Mouse (Mus musculus) mature B cell (primary cell): Measurements from ENCODE around the gene Ascl2.

ENCODE experiments used
- in situ Hi-C: fragments of 300-500 bp; cut with MboI; formaldehyde crosslinking; loops from 2 replicates; pipeline ENCODE4 v1.14.3; 2019

Gene Ascl2

DNA sequence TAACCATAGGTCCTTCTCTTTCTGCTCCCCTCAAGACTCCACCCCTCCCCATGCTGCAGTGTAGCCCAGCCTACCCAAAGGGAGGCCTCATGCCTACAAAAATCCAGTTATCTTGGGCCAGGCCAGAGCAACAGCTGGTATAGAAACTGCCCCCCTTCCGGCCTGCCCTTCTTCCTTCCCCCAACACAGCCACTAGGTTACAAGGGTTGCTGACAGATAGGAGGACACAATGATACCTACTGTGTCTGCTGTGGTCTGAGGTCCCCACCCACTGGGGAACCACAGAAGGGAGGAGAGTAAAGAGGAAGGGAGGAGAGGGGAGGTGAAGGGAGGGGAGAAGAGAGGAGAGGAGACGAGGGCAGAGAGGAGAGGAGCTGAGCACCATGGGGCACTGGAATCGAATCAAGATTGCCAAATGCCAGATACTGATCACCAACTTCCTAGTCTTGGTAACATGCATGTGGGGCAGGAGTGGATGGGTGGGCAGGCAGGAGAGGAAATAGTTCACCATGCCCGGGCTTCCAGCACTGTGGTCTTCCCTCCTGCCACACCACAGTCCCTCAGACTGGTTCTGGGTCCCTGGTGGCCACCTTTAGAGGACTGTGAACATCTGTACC is 35.8 kb upstream of the Ascl2 start, which contains the start of gene Tspan32:
Gene Tspan32, plus strand, starts transcription at position 320 of the 617 bp plus-strand sequence.
- in situ Hi-C loops: loop anchor here (5.0 kb wide), 1 partner anchor 62 kb away; the partner anchor contains the start of gene Tssc4

GRCm38 (mm10) chr7:143002679-143003078 is 33.6 kb upstream of the Ascl2 start:
- in situ Hi-C loops: no loop called here

DNA sequence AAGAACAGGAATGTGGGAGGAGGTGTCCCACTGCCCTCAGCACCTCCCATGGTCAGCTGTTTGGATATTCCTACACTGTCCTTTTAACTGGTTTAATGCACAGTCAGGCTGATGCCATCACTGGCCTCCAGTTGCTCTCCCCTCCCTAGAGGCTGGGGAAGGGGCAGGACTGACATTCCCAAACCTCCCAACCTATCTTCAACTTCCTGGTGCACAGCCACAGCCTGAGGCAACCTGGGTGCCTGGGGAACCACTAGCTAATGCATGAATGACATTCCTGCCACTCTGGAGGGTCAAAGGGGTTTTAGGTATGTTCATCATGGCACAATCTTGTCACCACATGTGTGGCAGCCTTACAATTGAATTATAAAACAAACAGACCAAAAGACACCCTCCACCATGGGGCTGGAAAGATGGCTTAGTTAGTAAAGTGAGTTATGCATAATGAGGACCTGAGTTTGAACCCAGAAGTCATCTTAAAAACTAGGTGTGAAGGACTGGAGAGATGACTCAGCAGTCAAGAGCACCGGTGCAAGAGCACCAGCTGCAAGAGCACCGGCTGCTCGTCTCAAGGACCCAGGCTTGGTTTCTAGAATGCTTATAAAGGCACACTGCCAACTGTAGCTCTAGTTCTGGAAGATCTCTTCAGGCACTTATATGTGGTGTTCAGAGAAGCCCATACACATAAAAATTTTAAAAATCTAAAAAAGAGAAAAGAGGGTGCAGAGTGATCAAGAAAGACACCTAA is 28.5 kb upstream of the Ascl2 start:
- in situ Hi-C loops: no loop called here

- in situ Hi-C loops: no loop called here
Measured at GRCm38 (mm10) chr7:142996998-142997397, 27.9 kb upstream of the Ascl2 start.

DNA sequence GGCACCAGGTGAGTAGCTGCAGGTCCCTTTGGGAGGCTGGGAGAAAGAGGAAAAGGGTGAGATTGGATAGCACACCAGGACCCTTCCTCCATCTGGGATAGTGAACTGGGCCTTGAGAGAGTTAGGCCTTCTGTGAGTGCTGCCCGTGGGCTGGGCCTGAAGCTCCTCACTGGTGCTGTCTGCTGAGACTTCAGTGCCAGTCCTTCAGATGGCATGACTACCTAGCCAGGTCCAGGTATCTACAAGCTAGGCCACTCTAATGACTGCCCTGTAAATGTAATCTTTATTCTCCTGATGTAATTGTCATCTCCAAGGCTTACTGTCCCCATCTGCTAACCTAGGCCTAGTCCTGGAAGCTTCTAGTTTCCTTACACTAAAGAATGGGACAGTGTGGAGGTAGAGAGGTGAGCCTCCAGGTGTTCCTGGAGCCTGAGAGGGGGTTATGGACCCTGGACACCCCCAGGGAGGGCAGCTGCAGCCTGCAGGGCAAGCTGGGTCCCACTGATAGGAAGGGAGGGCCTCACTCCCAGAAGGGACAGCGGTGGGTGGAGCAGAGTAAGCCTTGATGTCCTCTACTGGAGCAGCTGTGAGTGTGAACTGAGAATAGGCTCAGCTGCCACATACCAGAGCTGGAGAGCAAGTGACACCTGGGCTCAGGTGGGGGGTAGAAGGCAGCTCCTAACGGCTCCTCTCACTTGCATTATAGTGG is 26.7 kb upstream of the Ascl2 start:
- in situ Hi-C loops: no loop called here

GRCm38 (mm10) chr7:142995004-142995403 is 25.9 kb upstream of the Ascl2 start:
- in situ Hi-C loops: no loop called here

- in situ Hi-C loops: no loop called here
Measured at GRCm38 (mm10) chr7:142987718-142988117, 18.7 kb upstream of the Ascl2 start.

DNA sequence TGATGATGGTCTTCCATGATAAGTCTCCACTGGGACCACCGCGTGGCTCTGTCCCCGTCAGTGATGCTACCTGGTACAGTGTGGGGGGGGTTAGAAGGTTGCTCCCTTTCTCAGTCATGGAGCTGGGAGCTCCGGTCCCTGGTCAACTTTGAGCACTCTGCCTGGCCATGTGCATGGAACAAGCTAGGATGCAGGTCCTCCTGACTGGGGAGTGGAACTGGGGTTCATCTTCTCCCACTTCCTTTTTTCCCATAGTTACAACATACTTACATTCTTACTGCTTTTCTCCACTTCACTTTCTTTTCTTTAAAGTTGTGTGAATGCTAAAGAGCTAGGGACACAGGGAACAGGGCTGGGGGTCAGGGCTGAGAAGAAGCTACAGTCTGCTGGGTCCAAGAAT is 16.1 kb upstream of the Ascl2 start:
- in situ Hi-C loops: no loop called here

DNA sequence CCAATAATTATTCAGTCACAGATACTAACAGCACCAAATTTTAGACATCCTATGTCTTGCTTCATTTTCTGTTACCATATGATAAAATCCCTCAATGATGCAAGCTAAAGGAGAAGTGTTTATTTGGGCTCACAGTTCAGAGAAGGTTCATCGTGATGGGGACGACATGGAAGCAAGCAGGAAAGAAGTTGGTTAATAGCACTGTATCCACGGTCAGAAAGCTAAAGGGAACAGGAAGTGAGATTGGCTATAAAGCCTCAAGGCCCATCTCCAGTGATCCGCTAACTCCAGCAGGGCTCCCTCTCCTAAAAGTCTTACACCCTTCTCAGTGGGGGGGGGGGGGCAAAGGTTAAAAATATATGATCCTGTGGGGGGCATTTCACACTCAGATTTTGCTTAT is 12.8 kb upstream of the Ascl2 start:
- in situ Hi-C loops: no loop called here

- in situ Hi-C loops: no loop called here
Measured at GRCm38 (mm10) chr7:142967884-142968808, 918 bp downstream of the Ascl2 start.

DNA sequence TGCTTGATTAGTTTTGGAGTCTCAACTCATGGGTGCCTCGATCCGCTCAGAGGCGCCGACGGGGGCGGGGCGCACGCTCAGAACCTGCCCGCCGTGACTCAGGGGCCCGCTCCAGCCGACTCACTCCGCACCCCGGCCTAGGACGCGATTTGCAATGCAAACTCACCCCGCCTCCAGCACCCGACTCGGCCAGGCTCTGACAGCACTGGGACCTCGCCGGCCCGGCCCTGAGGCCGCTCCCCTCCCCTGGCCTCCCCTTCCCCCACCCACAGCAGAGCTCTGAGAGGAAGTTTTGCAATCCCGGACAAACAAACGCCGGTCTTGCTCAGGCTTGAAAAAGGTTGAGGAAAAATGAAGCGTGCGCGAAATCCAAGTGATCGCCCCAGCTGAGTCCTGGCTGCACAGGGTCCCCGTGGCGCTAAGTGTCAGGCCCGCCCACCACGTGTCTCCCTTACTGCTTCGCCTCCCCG is 1.6 kb downstream of the Ascl2 start:
- in situ Hi-C loops: no loop called here

DNA sequence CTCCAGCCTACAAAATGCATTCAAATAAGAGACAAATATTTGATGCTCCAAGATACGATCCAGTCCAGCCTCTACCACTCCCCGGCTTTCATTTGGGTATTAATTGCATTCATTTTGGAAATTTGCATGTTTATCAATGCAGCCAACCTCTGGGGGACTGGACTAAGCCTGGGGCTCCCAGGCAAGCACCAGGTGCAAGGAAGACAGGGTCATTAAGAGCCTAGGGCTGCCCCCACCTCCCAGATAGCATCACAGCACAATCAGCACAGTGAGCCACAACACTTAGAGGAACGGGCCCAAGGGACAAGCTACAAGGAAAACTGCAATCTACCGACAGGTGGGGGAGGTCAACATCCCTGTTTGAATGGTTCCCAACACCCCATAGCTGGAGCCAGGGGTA is 9.3 kb downstream of the Ascl2 start:
- in situ Hi-C loops: no loop called here

- in situ Hi-C loops: no loop called here
Measured at GRCm38 (mm10) chr7:142958817-142959216, 10.2 kb downstream of the Ascl2 start.

DNA sequence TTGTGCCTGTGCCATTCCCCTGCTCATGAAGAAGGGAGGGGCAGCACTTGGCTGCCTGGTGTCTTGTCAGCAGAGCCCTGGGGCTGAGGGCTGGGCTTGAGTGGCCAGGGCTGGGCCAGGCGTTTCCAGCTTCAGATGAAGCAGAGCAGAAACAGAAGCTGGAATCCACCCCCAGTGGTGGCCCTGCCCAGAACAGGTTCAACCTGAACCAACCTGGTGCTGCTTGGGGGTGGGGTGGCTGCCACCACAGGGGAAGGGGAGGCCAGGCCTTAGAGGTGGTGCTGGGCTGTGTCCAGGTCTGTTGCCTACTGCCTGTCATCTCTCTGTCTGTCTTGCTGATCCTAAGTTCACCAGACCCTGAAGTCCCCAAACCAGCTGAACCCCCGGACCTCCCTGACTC is 13.0 kb downstream of the Ascl2 start:
- in situ Hi-C loops: no loop called here

GRCm38 (mm10) chr7:142949568-142949967 is 19.5 kb downstream of the Ascl2 start:
- in situ Hi-C loops: no loop called here

GRCm38 (mm10) chr7:142937631-142938030 is 31.4 kb downstream of the Ascl2 start:
- in situ Hi-C loops: no loop called here

- in situ Hi-C loops: no loop called here
Measured at GRCm38 (mm10) chr7:142935708-142936107, 33.4 kb downstream of the Ascl2 start.

DNA sequence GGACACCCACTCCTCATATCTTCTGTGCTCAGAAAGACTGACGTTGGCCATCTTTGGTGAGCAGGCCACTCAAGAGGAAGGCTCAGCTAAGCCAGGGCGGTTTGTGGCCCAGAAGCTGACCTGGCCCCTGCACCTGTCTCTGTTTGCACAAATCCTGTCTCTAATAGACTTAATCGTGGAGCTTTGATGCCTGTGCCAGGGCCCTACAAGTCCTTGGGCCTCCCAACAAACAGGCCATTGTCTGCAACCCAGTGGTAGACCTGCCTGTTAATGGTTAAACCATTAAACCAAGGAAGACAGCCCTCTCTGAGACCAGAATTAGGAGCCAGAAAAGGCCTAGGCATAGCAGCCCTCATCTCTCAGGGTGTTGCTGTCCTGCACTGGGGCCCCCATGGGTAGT is 36.6 kb downstream of the Ascl2 start:
- in situ Hi-C loops: no loop called here

GRCm38 (mm10) chr7:142931028-142931427 is 38.0 kb downstream of the Ascl2 start, which contains the start of gene Th:
Th (minus strand) TSS chr7:142931128.
- in situ Hi-C loops: no loop called here

DNA sequence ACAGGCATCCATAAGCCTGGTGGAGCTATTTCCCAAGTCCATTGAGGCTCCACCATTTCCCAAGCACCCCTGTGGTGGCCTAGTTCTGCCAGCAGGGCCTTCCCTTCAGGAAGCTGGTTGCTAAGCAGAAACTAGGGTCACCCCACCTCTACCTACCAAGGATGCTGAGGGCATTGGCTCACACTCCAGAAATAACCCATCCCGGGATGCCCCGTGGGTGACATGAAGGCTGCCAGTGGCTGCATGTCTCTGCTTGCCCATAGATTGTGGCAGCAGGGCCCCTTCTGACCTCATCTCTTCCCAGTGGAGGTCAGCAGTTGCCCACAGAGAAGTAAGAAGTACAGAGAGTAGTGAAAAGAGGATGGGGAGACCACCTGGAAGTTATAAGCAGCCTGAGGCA is 39.5 kb downstream of the Ascl2 start:
- in situ Hi-C loops: no loop called here

DNA sequence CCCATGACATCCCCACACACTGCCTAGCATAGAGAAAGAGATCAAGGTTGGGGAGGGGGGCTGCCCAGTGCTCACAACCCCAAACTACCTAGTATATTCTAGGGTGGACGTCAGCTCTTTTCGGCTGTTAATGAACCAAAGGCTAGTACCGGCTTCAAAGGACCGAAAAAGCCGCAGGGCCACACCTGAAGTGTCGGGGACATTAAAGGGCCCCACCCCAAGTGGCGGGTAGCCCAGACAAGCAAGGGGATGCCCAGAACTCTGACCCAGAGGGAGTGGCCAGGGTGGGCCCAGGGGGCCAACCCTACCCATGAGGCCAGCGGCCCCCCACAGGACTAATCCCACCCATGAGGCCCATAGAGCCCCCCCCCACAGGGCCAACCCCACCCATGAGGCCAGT is 41.8 kb downstream of the Ascl2 start:
- in situ Hi-C loops: no loop called here
